Mouse (Mus musculus): Measurements from ENCODE around the gene Gnao1. TPM values are rescaled to one million over a fixed set of nuclear protein-coding genes. Genes with fewer than 3 reads are reported as not detected.

Gnao1 gene
- polyA plus RNA-seq, 1 experiment from 2014 or later = 0.62 TPM

DNA sequence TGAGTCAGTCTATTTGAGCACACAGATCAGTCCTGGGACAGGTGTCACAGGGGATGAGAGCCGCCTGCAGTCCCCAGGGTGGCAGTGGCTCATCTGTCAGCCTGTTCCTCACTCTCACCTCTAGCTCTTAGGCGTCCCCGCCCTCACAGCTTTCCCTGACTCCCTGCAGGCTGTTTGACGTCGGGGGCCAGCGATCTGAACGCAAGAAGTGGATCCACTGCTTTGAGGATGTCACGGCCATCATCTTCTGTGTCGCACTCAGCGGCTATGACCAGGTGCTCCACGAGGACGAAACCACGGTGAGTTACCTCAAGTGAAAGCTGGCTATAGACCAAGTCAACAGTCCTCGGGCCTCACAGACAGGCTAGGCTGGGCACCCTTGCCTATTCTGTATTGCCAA lies 140.4 kb downstream of the Gnao1 start:
- H3K9me3 ChIP-seq (replicated peaks) = no peaks in the 10 kb centered on the region
- no peak for DNase-seq
- no peak overlapping the region for H3K4me3 ChIP-seq (replicated peaks)
- H3K36me3 ChIP-seq = no peaks in the 10 kb centered on the region
- H3K4me2 ChIP-seq = no peak overlapping the region
- WGBS (ENCODE audit: insufficient replicate concordance) = 70% methylated on average over 14 of the region's 14 CpGs
- no peak overlapping the region for H3K27ac ChIP-seq
- no peak overlapping the region for H3K9ac ChIP-seq
- ATAC-seq (ENCODE audit: low read depth) = no peak
- no peaks in the 10 kb centered on the region for H3K27me3 ChIP-seq
- no peaks in the 10 kb centered on the region for H3K4me1 ChIP-seq (replicated peaks)

GRCm38 (mm10) chr8:93952511-93952910 lies 142.7 kb downstream of the Gnao1 start:
- Histone ChIP-seq H3K4me2 (no peak overlapping the region), H3K36me3 (no peaks in the 10 kb centered on the region), H3K27ac (no peak overlapping the region), H3K9me3 (replicated peaks) (no peaks in the 10 kb centered on the region), H3K4me3 (replicated peaks) (no peak overlapping the region), H3K4me1 (replicated peaks) (no peaks in the 10 kb centered on the region), H3K27me3 (no peaks in the 10 kb centered on the region), H3K9ac (no peak overlapping the region)
- ATAC-seq (ENCODE audit: low read depth) = no peak
- no peak for DNase-seq
- 70% methylated on average over 9 of the region's 9 CpGs for WGBS (ENCODE audit: insufficient replicate concordance)

- H3K4me3 ChIP-seq (replicated peaks) = no peak overlapping the region
- H3K9ac ChIP-seq = no peak overlapping the region
- H3K36me3 ChIP-seq = no peaks in the 10 kb centered on the region
- H3K27ac ChIP-seq = no peak overlapping the region
- no peaks in the 10 kb centered on the region for H3K4me1 ChIP-seq (replicated peaks)
- H3K4me2 ChIP-seq = no peak overlapping the region
- DNase-seq (no peak), ATAC-seq (ENCODE audit: low read depth) (no peak)
- WGBS (ENCODE audit: insufficient replicate concordance) = 74% methylated on average over 9 of the region's 9 CpGs
- H3K27me3 ChIP-seq = no peaks in the 10 kb centered on the region
- H3K9me3 ChIP-seq (replicated peaks) = no peaks in the 10 kb centered on the region
Observed at GRCm38 (mm10) chr8:93958402-93958801, 148.6 kb downstream of the Gnao1 start.

DNA sequence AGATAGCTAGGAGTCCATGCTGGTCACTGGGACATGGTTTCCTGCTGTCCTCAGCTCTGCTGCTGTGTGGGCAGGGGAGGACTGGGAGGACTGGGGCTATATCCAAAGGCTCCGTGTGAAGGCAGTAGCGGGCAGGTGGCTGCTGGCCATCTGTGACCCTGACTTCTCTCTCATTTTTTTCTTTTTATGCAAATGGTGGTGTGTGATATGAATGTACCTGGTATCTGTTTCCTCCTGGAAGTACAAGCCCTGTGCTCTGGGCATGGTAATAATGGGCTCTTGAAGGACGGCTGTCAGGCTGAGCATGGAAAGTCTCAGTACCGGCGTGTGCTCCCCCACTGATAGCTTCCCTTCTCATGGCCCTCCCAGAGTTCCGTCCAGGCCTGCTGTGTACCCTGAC lies 151.1 kb downstream of the Gnao1 start:
- Histone ChIP-seq H3K36me3 (no peaks in the 10 kb centered on the region), H3K9me3 (replicated peaks) (no peaks in the 10 kb centered on the region), H3K4me1 (replicated peaks) (no peaks in the 10 kb centered on the region), H3K27me3 (no peaks in the 10 kb centered on the region), H3K27ac (no peak overlapping the region), H3K4me3 (replicated peaks) (no peak overlapping the region), H3K4me2 (no peak overlapping the region), H3K9ac (no peak overlapping the region)
- WGBS (ENCODE audit: insufficient replicate concordance) = 68% methylated on average over 6 of the region's 6 CpGs
- ATAC-seq (ENCODE audit: low read depth) (no peak), DNase-seq (no peak)

DNA sequence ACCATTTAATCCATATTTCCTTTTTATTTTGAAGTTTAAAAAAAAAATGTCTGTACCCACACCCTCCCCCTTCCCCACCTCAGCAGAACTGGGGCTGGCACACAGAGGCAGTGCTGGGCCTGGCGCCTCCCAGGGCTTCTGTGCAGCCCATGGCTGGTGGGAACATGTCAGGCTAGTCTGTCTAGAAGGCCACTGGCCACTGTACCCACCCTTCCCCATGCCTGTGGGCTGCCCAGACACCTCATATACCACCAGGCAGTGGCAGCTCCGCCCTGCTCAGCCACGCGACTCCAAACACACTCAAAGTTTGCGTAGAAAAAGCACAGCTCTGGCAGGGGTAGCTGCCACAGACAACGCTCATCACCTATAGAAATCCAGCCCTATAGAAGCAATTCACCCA lies 158.5 kb downstream of the Gnao1 start:
- Histone ChIP-seq H3K4me2 (no peak overlapping the region), H3K27ac (peak overlapping the region; percentile 23; the same call in 1 of the 2 replicates)
- 0 out of 2 replicates have a peak, but pooled peaks have one; percentile 27 for ATAC-seq (ENCODE audit: low read depth)

DNA sequence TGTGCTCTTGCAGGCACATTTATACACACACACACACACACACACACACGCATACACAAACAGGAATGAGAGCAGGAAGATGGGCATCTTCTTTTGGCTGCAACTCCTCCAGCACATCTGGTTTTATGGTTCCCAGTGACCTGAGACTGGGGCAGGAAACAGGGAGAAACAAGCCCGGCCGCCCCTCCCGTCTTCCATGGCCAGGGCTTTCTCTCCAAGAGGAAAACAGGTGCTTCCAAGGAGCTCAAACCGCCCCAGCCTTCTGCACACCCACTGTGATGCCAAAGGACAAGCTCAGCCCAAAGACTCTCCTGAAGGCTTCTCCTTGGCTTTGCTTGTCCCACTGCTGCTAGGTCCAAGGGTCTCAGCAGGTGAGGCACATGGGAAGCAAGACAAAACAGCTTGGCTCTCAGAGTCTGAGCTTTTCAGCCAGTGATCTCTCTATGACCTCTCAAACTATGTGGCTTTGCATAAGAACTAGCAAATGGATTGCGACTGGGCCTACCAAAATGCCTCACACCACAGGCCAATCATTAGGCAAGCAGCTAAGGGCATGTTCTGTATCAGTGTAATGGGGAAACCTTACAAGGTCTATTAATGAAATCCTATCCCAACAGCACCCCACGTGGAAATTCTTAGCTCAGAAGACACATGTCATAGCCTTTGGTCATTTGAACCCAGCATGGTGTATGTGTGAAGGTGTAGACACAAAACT lies 160.0 kb downstream of the Gnao1 start:
- Histone ChIP-seq H3K36me3 (peaks cover 50% of the 10 kb centered on the region), H3K27ac (no peak overlapping the region), H3K4me2 (no peak overlapping the region), H3K9ac (no peak overlapping the region), H3K4me3 (replicated peaks) (no peak overlapping the region), H3K9me3 (replicated peaks) (no peaks in the 10 kb centered on the region), H3K27me3 (no peaks in the 10 kb centered on the region), H3K4me1 (replicated peaks) (peaks cover 6% of the 10 kb centered on the region)
- WGBS (ENCODE audit: insufficient replicate concordance) = 76% methylated on average over 7 of the region's 7 CpGs
- no peak for DNase-seq
- no peak for ATAC-seq (ENCODE audit: low read depth)

More for the DNA sequence above, 158.5 kb downstream of the Gnao1 start:
- Histone ChIP-seq H3K4me3 (replicated peaks) (no peak overlapping the region), H3K4me1 (replicated peaks) (peaks cover 6% of the 10 kb centered on the region), H3K9me3 (replicated peaks) (no peaks in the 10 kb centered on the region), H3K36me3 (peaks cover 35% of the 10 kb centered on the region), H3K27me3 (no peaks in the 10 kb centered on the region), H3K9ac (no peak overlapping the region)
- no peak for DNase-seq
- WGBS (ENCODE audit: insufficient replicate concordance) = 77% methylated on average over 6 of the region's 6 CpGs

- no peak for ATAC-seq (ENCODE audit: low read depth)
- peaks cover 67% of the 10 kb centered on the region for H3K36me3 ChIP-seq
- H3K27me3 ChIP-seq = no peaks in the 10 kb centered on the region
- no peak overlapping the region for H3K27ac ChIP-seq
- no peak overlapping the region for H3K9ac ChIP-seq
- H3K4me3 ChIP-seq (replicated peaks) = no peak overlapping the region
- no peak overlapping the region for H3K4me2 ChIP-seq
- peaks cover 6% of the 10 kb centered on the region for H3K4me1 ChIP-seq (replicated peaks)
- DNase-seq = no peak
- 80% methylated on average over 10 of the region's 10 CpGs for WGBS (ENCODE audit: insufficient replicate concordance)
- no peaks in the 10 kb centered on the region for H3K9me3 ChIP-seq (replicated peaks)
Observed at GRCm38 (mm10) chr8:93971451-93971850, 161.7 kb downstream of the Gnao1 start.

DNA sequence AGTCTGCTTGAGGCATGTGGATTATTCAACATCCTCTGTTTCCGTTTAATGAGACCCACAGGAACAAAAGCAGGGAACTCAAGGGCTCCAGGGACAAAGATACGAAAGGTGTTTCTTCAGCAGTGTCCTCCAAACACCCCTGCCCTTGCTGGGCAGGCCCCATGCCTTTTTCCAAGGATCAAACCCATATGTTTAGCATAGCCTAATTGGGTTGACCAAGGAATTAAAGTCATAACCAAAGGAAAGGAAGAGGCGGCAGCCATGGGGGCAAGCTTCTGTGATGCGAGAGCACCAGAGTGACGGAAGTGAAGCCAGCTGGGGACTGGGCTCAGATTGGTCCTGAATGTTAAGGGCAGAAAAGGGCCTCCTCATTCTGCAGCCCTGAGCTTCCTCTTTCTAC lies 162.4 kb downstream of the Gnao1 start:
- Histone ChIP-seq H3K27ac (no peak overlapping the region), H3K4me3 (replicated peaks) (no peak overlapping the region), H3K4me2 (no peak overlapping the region), H3K27me3 (no peaks in the 10 kb centered on the region), H3K36me3 (peaks cover 73% of the 10 kb centered on the region), H3K9ac (no peak overlapping the region), H3K4me1 (replicated peaks) (peaks cover 6% of the 10 kb centered on the region), H3K9me3 (replicated peaks) (no peaks in the 10 kb centered on the region)
- no peak for DNase-seq
- no peak for ATAC-seq (ENCODE audit: low read depth)
- 95% methylated on average over 5 of the region's 5 CpGs for WGBS (ENCODE audit: insufficient replicate concordance)

DNA sequence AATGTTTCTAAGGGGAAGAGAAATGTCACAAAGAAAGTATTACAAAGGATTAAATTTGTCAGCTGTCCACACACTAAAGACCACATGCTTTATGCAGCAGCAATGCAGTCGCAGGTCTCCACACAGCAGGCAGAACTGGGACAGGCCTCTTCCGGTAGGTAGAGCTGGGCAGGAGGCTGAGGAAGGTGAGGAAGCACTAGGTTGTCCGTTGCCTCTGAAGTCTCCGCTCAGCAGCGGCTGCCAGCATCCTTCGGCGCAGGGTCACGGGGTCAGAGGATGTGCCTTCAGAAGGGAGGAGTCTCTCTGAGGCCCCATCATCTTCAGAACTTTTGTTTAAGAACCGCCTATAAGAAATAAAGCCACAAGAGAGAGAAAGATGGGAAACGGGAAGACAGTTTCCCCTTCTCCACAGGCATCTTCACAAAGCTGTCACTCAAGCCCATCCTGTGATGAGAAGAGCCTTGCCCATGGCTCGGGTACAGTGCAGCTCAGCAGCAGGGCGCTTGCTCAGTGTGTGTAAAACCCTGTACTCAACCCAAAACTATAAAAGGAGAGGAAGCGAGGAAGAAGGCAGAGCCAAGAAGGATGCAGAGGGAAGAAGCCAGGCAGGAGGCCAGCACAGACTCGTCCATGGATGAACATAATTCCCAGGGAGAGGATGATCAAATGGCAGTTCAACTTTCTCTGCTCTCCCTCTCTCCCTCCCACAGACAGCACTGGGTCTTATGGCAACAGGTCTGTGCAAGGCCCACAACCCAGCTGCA lies 163.4 kb downstream of the Gnao1 start:
- peaks cover 83% of the 10 kb centered on the region for H3K36me3 ChIP-seq
- WGBS (ENCODE audit: insufficient replicate concordance) = 81% methylated on average over 14 of the region's 14 CpGs

DNA sequence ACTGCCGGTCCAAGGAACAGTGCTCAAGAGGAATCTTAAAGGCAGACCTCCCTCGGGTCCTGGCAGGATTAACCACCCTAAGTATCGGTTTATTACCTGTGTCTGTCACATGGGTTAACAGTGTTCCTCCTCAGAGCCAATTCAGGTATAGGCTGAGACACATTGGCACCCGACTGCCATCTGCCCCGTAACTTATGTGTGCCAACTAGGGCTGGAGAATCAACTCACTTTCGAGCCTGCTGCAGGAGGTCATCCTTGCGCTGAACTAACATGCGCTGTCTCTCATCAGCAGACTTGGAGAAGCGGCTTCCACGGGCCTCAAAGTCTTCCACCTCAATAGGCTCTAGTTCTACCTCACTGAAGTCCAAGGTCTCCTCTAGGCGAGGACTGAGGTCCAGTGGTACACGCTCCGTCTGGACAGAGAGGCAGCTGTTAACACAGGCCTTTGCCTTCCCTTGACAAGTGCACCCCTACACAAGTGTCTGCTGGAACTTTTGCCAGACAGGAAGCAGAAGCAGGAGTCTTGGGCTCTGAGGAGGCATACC lies 164.1 kb downstream of the Gnao1 start:
- DNase-seq (no peak), ATAC-seq (ENCODE audit: low read depth) (no peak)
- no peaks in the 10 kb centered on the region for H3K9me3 ChIP-seq (replicated peaks)
- no peak overlapping the region for H3K4me3 ChIP-seq (replicated peaks)
- H3K9ac ChIP-seq = no peak overlapping the region
- H3K36me3 ChIP-seq = peaks cover 88% of the 10 kb centered on the region
- no peaks in the 10 kb centered on the region for H3K4me1 ChIP-seq (replicated peaks)
- H3K27ac ChIP-seq = peak overlapping the region; percentile 69; the same call in 1 of the 2 replicates
- H3K4me2 ChIP-seq = no peak overlapping the region
- H3K27me3 ChIP-seq = no peaks in the 10 kb centered on the region
- 87% methylated on average over 13 of the region's 13 CpGs for WGBS (ENCODE audit: insufficient replicate concordance)

More for the DNA sequence above, 163.4 kb downstream of the Gnao1 start:
- Histone ChIP-seq H3K4me1 (replicated peaks) (peaks cover 6% of the 10 kb centered on the region), H3K4me2 (no peak overlapping the region), H3K4me3 (replicated peaks) (no peak overlapping the region), H3K9me3 (replicated peaks) (no peaks in the 10 kb centered on the region), H3K27me3 (no peaks in the 10 kb centered on the region), H3K27ac (no peak overlapping the region), H3K9ac (no peak overlapping the region)
- DNase-seq = no peak
- ATAC-seq (ENCODE audit: low read depth) = no peak

DNA sequence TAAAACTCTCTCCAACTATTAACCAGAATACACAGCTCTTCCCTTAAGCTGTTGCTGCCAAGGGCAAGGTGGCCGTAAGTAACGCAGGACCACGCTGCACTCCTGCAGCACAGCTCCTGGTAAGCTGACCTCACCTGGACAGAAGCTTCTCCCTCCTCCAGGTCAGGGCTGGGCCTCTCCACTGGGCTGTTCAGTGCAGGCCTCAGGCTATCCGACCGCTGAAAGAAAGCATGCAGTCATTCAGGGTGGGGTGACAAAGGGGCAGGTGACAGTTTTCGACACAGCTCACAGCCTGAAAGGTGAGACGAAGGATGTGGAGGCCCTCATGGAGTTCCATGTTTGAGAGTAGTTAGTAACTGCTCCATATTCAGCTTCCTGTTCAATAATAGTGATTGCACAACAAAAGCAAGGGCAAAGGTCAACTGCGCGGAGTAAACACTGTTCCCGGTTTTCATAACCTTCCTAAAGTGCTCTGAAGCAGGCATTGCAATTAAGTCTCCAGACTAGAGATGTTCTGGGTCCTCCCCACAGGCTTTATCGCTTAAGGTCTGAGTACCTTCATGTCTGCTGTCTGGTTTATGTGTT lies 164.9 kb downstream of the Gnao1 start:
- H3K27me3 ChIP-seq = no peaks in the 10 kb centered on the region
- peak overlapping the region; percentile 69; the same call in 1 of the 2 replicates for H3K27ac ChIP-seq
- H3K9me3 ChIP-seq (replicated peaks) = no peaks in the 10 kb centered on the region
- H3K4me2 ChIP-seq = no peak overlapping the region
- DNase-seq = no peak
- H3K4me1 ChIP-seq (replicated peaks) = no peaks in the 10 kb centered on the region
- WGBS (ENCODE audit: insufficient replicate concordance) = 84% methylated on average over 11 of the region's 11 CpGs
- peak; percentile 64 for ATAC-seq (ENCODE audit: low read depth)
- H3K9ac ChIP-seq = no peak overlapping the region
- peaks cover 95% of the 10 kb centered on the region for H3K36me3 ChIP-seq
- no peak overlapping the region for H3K4me3 ChIP-seq (replicated peaks)
